Mouse (Mus musculus): ENCODE data around the gene E2f4. TPM values are rescaled to one million over a fixed set of nuclear protein-coding genes. Genes with fewer than 3 reads are reported as not detected.

Gene E2f4
- polyA plus RNA-seq, 1 experiment from 2014 or later = 40.1 TPM

DNA sequence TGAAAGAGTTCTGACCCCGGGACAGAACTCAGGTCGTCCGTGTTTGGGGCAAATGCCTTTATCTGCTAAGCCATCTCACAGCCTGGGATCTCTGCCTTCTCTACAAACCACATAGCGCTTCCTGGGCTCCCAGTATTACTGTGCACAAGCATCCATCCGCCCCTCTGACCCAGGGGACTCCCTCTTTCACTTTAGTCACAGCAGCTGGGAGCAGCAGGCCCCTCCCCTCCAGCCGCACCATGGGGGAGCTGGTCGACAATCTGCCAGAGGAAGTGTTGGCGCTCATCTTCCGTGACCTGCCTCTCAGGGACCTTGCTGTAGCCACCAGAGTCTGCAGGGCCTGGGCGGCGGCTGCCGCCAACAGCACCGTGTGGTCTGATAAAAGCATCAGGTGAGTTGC lies 30.7 kb upstream of the E2f4 start:
- H3K9me3 ChIP-seq (replicated peaks; ENCODE audit: control insufficient read depth, low read length, poor library complexity, severe bottlenecking) = no peaks in the 10 kb centered on the region
- no peaks in the 10 kb centered on the region for H3K36me3 ChIP-seq (ENCODE audit: control insufficient read depth, insufficient read depth, low read length)
- H3K9ac ChIP-seq (ENCODE audit: low read depth, low read length) = no peak overlapping the region
- peaks cover 20% of the 10 kb centered on the region for H3K4me1 ChIP-seq (ENCODE audit: control insufficient read depth, insufficient read depth, low read length)
- H3K27ac ChIP-seq (ENCODE audit: low read length) = no peak overlapping the region
- no peak for ATAC-seq
- no peak overlapping the region for H3K4me3 ChIP-seq (ENCODE audit: low read depth, low read length)
- 7% methylated on average over 13 of the region's 13 CpGs for WGBS
- peaks cover 78% of the 10 kb centered on the region for H3K27me3 ChIP-seq (ENCODE audit: control insufficient read depth, insufficient read depth, low read depth, low read length)
- no peak overlapping the region for H3K4me2 ChIP-seq (ENCODE audit: low read length)

DNA sequence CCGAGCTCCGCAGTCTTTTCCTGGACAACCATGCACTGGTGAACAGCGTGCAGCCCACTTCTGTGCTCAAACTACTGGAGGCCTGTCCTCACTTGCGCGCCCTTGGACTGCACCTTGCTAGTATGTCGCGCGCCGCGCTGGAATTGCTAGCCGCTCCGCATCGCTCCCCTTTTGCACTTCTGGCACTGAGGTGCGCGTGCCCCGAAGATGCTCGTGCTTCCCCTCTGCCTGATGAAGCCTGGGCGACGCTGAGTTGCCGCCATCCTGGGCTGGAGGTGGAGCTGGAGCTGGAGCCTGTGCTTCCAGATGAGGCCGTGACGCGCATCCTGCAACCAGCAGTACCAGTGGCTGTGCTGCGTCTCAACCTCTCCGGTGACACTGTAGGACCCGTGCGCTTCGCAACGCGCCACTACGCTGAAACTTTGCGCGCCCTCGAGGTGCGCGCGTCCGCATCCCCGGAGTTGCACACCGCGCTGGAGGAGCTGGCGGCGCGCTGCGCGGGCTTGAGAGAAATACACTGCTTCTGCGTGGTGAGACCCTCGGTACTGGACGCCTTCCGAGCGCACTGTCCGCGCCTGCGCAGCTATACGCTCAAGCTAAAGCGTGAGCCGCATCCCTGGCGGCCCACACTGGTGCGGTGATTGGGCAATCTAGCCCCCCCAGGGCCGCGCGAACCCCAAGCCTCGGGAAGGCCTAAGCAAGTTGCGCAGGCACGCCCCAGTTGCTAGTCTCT lies 29.0 kb upstream of the E2f4 start:
- H3K36me3 ChIP-seq (ENCODE audit: control insufficient read depth, insufficient read depth, low read length) = no peaks in the 10 kb centered on the region
- under 1% methylated on average over 65 of the region's 65 CpGs for WGBS
- peak overlapping the region; percentile 49 for H3K4me3 ChIP-seq (ENCODE audit: low read depth, low read length)
- peaks cover 85% of the 10 kb centered on the region for H3K27me3 ChIP-seq (ENCODE audit: control insufficient read depth, insufficient read depth, low read depth, low read length)
- no peaks in the 10 kb centered on the region for H3K9me3 ChIP-seq (replicated peaks; ENCODE audit: control insufficient read depth, low read length, poor library complexity, severe bottlenecking)
- peak overlapping the region; percentile 67 for H3K27ac ChIP-seq (ENCODE audit: low read length)
- H3K4me1 ChIP-seq (ENCODE audit: control insufficient read depth, insufficient read depth, low read length) = peaks cover 20% of the 10 kb centered on the region
- ATAC-seq = peak; percentile 91
- H3K9ac ChIP-seq (ENCODE audit: low read depth, low read length) = peak overlapping the region; percentile 70
- H3K4me2 ChIP-seq (ENCODE audit: low read length) = peak overlapping the region; percentile 94

- Histone ChIP-seq H3K4me1 (ENCODE audit: control insufficient read depth, insufficient read depth, low read length) (peaks cover 20% of the 10 kb centered on the region), H3K4me3 (ENCODE audit: low read depth, low read length) (peak overlapping the region; percentile 49), H3K4me2 (ENCODE audit: low read length) (peak overlapping the region; percentile 94), H3K27ac (ENCODE audit: low read length) (peak overlapping the region; percentile 47; the same call in 1 of the 2 replicates), H3K9me3 (replicated peaks; ENCODE audit: control insufficient read depth, low read length, poor library complexity, severe bottlenecking) (no peaks in the 10 kb centered on the region), H3K36me3 (ENCODE audit: control insufficient read depth, insufficient read depth, low read length) (no peaks in the 10 kb centered on the region), H3K27me3 (ENCODE audit: control insufficient read depth, insufficient read depth, low read depth, low read length) (peaks cover 85% of the 10 kb centered on the region), H3K9ac (ENCODE audit: low read depth, low read length) (peak overlapping the region; percentile 70)
- peak; percentile 47; the same call in 1 of the 2 replicates for ATAC-seq
- 2% methylated on average over 10 of the region's 10 CpGs for WGBS
Observed at GRCm38 (mm10) chr8:105269075-105269458, 28.4 kb upstream of the E2f4 start.

- Histone ChIP-seq H3K4me3 (ENCODE audit: low read depth, low read length) (peak within 1 kb of the TSS; percentile 49), H3K4me1 (ENCODE audit: control insufficient read depth, insufficient read depth, low read length) (peaks cover 20% of the 10 kb centered on the region), H3K36me3 (ENCODE audit: control insufficient read depth, insufficient read depth, low read length) (no peaks in the 10 kb centered on the region), H3K27ac (ENCODE audit: low read length) (peak within 1 kb of the TSS; percentile 67), H3K27me3 (ENCODE audit: control insufficient read depth, insufficient read depth, low read depth, low read length) (peaks cover 84% of the 10 kb centered on the region), H3K4me2 (ENCODE audit: low read length) (peak within 1 kb of the TSS; percentile 94), H3K9ac (ENCODE audit: low read depth, low read length) (peak within 1 kb of the TSS; percentile 70), H3K9me3 (replicated peaks; ENCODE audit: control insufficient read depth, low read length, poor library complexity, severe bottlenecking) (no peaks in the 10 kb centered on the region)
- 0 out of 2 replicates have a peak, but pooled peaks have one; percentile 1 for ATAC-seq
- under 1% methylated on average over 31 of the region's 42 CpGs for WGBS
Observed at GRCm38 (mm10) chr8:105269461-105269947, 28.0 kb upstream of the E2f4 start, which contains the start of gene Hsf4. Gene Hsf4 (plus strand): TSS chr8:105269801.

- Histone ChIP-seq H3K9me3 (replicated peaks; ENCODE audit: control insufficient read depth, low read length, poor library complexity, severe bottlenecking) (no peaks in the 10 kb centered on the region), H3K4me2 (ENCODE audit: low read length) (peak overlapping the region; percentile 94), H3K27ac (ENCODE audit: low read length) (no peak overlapping the region), H3K36me3 (ENCODE audit: control insufficient read depth, insufficient read depth, low read length) (no peaks in the 10 kb centered on the region), H3K27me3 (ENCODE audit: control insufficient read depth, insufficient read depth, low read depth, low read length) (peaks cover 84% of the 10 kb centered on the region), H3K9ac (ENCODE audit: low read depth, low read length) (peak overlapping the region; percentile 70), H3K4me1 (ENCODE audit: control insufficient read depth, insufficient read depth, low read length) (peaks cover 21% of the 10 kb centered on the region), H3K4me3 (ENCODE audit: low read depth, low read length) (peak overlapping the region; percentile 49)
- no peak for ATAC-seq
- 2% methylated on average over 39 of the region's 39 CpGs for WGBS
Observed at GRCm38 (mm10) chr8:105270101-105270915, 27.2 kb upstream of the E2f4 start.

- H3K36me3 ChIP-seq (ENCODE audit: control insufficient read depth, insufficient read depth, low read length) = no peaks in the 10 kb centered on the region
- peak overlapping the region; percentile 33 for H3K4me2 ChIP-seq (ENCODE audit: low read length)
- no peak for ATAC-seq
- no peak overlapping the region for H3K27ac ChIP-seq (ENCODE audit: low read length)
- H3K9me3 ChIP-seq (replicated peaks; ENCODE audit: control insufficient read depth, low read length, poor library complexity, severe bottlenecking) = no peaks in the 10 kb centered on the region
- H3K9ac ChIP-seq (ENCODE audit: low read depth, low read length) = peak overlapping the region; percentile 17; the same call in 1 of the 2 replicates
- WGBS = 0% methylated on average over 11 of the region's 11 CpGs
- H3K4me1 ChIP-seq (ENCODE audit: control insufficient read depth, insufficient read depth, low read length) = peaks cover 26% of the 10 kb centered on the region
- H3K4me3 ChIP-seq (ENCODE audit: low read depth, low read length) = peak overlapping the region; percentile 8
- peaks cover 85% of the 10 kb centered on the region for H3K27me3 ChIP-seq (ENCODE audit: control insufficient read depth, insufficient read depth, low read depth, low read length)
Observed at GRCm38 (mm10) chr8:105270916-105271186, 26.6 kb upstream of the E2f4 start.

DNA sequence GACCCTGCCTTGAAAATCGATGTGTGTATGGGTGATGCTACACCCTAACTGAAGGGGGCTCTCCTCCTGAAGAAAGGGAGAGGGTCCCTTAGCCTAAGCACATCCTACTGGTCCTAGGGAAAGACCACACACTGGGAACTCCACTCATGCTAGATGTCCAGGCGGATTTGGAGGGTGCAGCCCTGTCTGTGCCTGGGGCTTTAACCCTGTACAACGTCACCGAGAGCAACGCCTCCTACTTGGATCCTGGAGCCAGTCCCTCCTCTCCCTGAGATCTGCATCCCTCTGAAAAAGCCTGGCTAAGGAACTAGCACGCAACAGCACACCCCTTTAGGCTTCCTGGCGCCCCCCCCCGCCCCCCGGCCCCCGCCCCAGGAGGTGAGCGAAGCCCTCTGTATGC lies 22.1 kb upstream of the E2f4 start:
- Histone ChIP-seq H3K27ac (ENCODE audit: low read length) (no peak overlapping the region), H3K4me3 (ENCODE audit: low read depth, low read length) (peak overlapping the region; percentile 55; the same call in 1 of the 2 replicates), H3K9me3 (replicated peaks; ENCODE audit: control insufficient read depth, low read length, poor library complexity, severe bottlenecking) (no peaks in the 10 kb centered on the region), H3K36me3 (ENCODE audit: control insufficient read depth, insufficient read depth, low read length) (0 out of 2 replicates have a peak, but pooled peaks cover 3% of the 10 kb centered on the region), H3K9ac (ENCODE audit: low read depth, low read length) (0 out of 2 replicates have a peak overlapping the region, but pooled peaks have one; percentile 70), H3K4me2 (ENCODE audit: low read length) (peak overlapping the region; percentile 96), H3K4me1 (ENCODE audit: control insufficient read depth, insufficient read depth, low read length) (peaks cover 23% of the 10 kb centered on the region), H3K27me3 (ENCODE audit: control insufficient read depth, insufficient read depth, low read depth, low read length) (peaks cover 62% of the 10 kb centered on the region)
- ATAC-seq = no peak
- WGBS = 10% methylated on average over 10 of the region's 11 CpGs

DNA sequence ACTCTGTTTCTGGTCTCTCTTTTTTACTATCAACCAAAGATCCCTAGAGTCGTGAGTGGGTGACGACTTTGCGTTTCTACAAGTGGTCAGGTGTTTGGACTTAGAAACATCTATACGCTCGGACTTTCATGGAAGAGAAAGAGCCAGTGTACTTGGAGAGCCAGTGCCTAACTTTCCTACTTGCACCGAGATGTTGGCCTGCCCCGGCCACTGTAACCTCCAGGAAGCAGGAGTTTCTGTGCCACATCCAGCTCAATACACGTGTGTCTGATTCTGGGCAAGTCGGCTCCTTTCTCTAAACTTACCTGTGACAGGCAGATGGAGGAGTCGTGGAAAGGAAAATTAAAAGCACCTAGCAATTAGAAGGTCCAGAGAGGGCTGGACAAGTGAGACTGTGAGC lies 21.6 kb upstream of the E2f4 start, which contains the start of gene Nol3:
Nol3 (plus strand) TSS at position 301 of the 400 bp plus-strand sequence.
- 0 out of 2 replicates have a peak, but pooled peaks cover 3% of the 10 kb centered on the region for H3K36me3 ChIP-seq (ENCODE audit: control insufficient read depth, insufficient read depth, low read length)
- H3K4me3 ChIP-seq (ENCODE audit: low read depth, low read length) = peak within 1 kb of the TSS; percentile 55
- peak within 1 kb of the TSS; percentile 70 for H3K9ac ChIP-seq (ENCODE audit: low read depth, low read length)
- peaks cover 57% of the 10 kb centered on the region for H3K27me3 ChIP-seq (ENCODE audit: control insufficient read depth, insufficient read depth, low read depth, low read length)
- no peak for ATAC-seq
- 0 out of 2 replicates have a peak within 1 kb of the TSS, but pooled peaks have one; percentile 33 for H3K27ac ChIP-seq (ENCODE audit: low read length)
- 5% methylated on average over 10 of the region's 10 CpGs for WGBS
- H3K4me1 ChIP-seq (ENCODE audit: control insufficient read depth, insufficient read depth, low read length) = peaks cover 18% of the 10 kb centered on the region
- H3K9me3 ChIP-seq (replicated peaks; ENCODE audit: control insufficient read depth, low read length, poor library complexity, severe bottlenecking) = no peaks in the 10 kb centered on the region
- peak within 1 kb of the TSS; percentile 96 for H3K4me2 ChIP-seq (ENCODE audit: low read length)

All from midbrain, embryonic 16.5 days (tissue).